Mouse (Mus musculus): ENCODE measurements around the gene Mrpl51. TPM values are rescaled to one million over a fixed set of nuclear protein-coding genes. Genes with fewer than 3 reads are reported as not detected.

The Mrpl51 gene
- polyA plus RNA-seq, 1 experiment from 2014 or later = 220 TPM

- ATAC-seq (replicated peaks; ENCODE audit: low FRiP score) = no peak
- H3K9me3 ChIP-seq (replicated peaks) = no peaks in the 10 kb centered on the region
- H3K27ac ChIP-seq = peak overlapping the region; percentile 79
- 63% methylated on average over 7 of the region's 7 CpGs for WGBS
- no peak overlapping the region for H3K4me3 ChIP-seq (replicated peaks)
- no peaks in the 10 kb centered on the region for H3K27me3 ChIP-seq
- H3K9ac ChIP-seq = peak overlapping the region; percentile 12; the same call in 1 of the 2 replicates
- H3K36me3 ChIP-seq = peaks cover 18% of the 10 kb centered on the region; the same call in 1 of the 2 replicates
- H3K4me1 ChIP-seq = peaks cover 61% of the 10 kb centered on the region
- H3K4me2 ChIP-seq = no peak overlapping the region
These were observed 42.0 kb upstream of the Mrpl51 start for GRCm38 (mm10) chr6:125149569-125149950.

- Histone ChIP-seq H3K36me3 (peaks cover 20% of the 10 kb centered on the region; the same call in 1 of the 2 replicates), H3K4me3 (replicated peaks) (no peak overlapping the region), H3K9ac (no peak overlapping the region), H3K4me1 (peaks cover 47% of the 10 kb centered on the region), H3K4me2 (no peak overlapping the region), H3K9me3 (replicated peaks) (no peaks in the 10 kb centered on the region), H3K27ac (no peak overlapping the region), H3K27me3 (no peaks in the 10 kb centered on the region)
- no peak for ATAC-seq (replicated peaks; ENCODE audit: low FRiP score)
- 78% methylated on average over 22 of the region's 22 CpGs for WGBS
These were observed 39.2 kb upstream of the Mrpl51 start for GRCm38 (mm10) chr6:125152212-125153017.

- 74% methylated on average over 5 of the region's 5 CpGs for WGBS
- Histone ChIP-seq H3K4me2 (no peak overlapping the region), H3K9me3 (replicated peaks) (no peaks in the 10 kb centered on the region), H3K36me3 (peaks cover 26% of the 10 kb centered on the region; the same call in 1 of the 2 replicates), H3K27ac (no peak overlapping the region), H3K27me3 (no peaks in the 10 kb centered on the region), H3K9ac (no peak overlapping the region), H3K4me3 (replicated peaks) (no peak overlapping the region), H3K4me1 (peaks cover 47% of the 10 kb centered on the region)
- ATAC-seq (replicated peaks; ENCODE audit: low FRiP score) = no peak
These were observed 38.6 kb upstream of the Mrpl51 start for GRCm38 (mm10) chr6:125153018-125153389.

- WGBS = 81% methylated on average over 4 of the region's 4 CpGs
These were observed 37.9 kb upstream of the Mrpl51 start for GRCm38 (mm10) chr6:125153682-125154081.

GRCm38 (mm10) chr6:125154550-125154949 is 37.1 kb upstream of the Mrpl51 start:
- H3K4me2 ChIP-seq = no peak overlapping the region
- H3K9ac ChIP-seq = no peak overlapping the region
- peaks cover 32% of the 10 kb centered on the region for H3K4me1 ChIP-seq
- no peak overlapping the region for H3K27ac ChIP-seq
- peaks cover 38% of the 10 kb centered on the region for H3K36me3 ChIP-seq
- H3K4me3 ChIP-seq (replicated peaks) = no peak overlapping the region
- H3K9me3 ChIP-seq (replicated peaks) = no peaks in the 10 kb centered on the region
- H3K27me3 ChIP-seq = no peaks in the 10 kb centered on the region
- no peak for ATAC-seq (replicated peaks; ENCODE audit: low FRiP score)

More at GRCm38 (mm10) chr6:125153682-125154081, 37.9 kb upstream of the Mrpl51 start:
- Histone ChIP-seq H3K4me1 (peaks cover 40% of the 10 kb centered on the region), H3K9ac (no peak overlapping the region), H3K27me3 (no peaks in the 10 kb centered on the region), H3K27ac (no peak overlapping the region), H3K4me3 (replicated peaks) (no peak overlapping the region), H3K4me2 (no peak overlapping the region), H3K36me3 (peaks cover 30% of the 10 kb centered on the region), H3K9me3 (replicated peaks) (no peaks in the 10 kb centered on the region)
- no peak for ATAC-seq (replicated peaks; ENCODE audit: low FRiP score)

GRCm38 (mm10) chr6:125155262-125155661 is 36.3 kb upstream of the Mrpl51 start:
- no peak overlapping the region for H3K4me3 ChIP-seq (replicated peaks)

GRCm38 (mm10) chr6:125156491-125156890 is 35.1 kb upstream of the Mrpl51 start:
- Histone ChIP-seq H3K9me3 (replicated peaks) (no peaks in the 10 kb centered on the region), H3K27ac (no peak overlapping the region), H3K4me3 (replicated peaks) (no peak overlapping the region), H3K4me2 (no peak overlapping the region), H3K4me1 (peaks cover 39% of the 10 kb centered on the region), H3K36me3 (peaks cover 52% of the 10 kb centered on the region), H3K27me3 (no peaks in the 10 kb centered on the region), H3K9ac (no peak overlapping the region)
- WGBS = 85% methylated on average over 3 of the region's 3 CpGs
- no peak for ATAC-seq (replicated peaks; ENCODE audit: low FRiP score)

More at GRCm38 (mm10) chr6:125155262-125155661, 36.3 kb upstream of the Mrpl51 start:
- Histone ChIP-seq H3K4me2 (no peak overlapping the region), H3K27ac (no peak overlapping the region), H3K9ac (no peak overlapping the region), H3K36me3 (peaks cover 45% of the 10 kb centered on the region), H3K4me1 (peaks cover 29% of the 10 kb centered on the region), H3K9me3 (replicated peaks) (no peaks in the 10 kb centered on the region), H3K27me3 (no peaks in the 10 kb centered on the region)
- ATAC-seq (replicated peaks; ENCODE audit: low FRiP score) = no peak
- 76% methylated on average over 8 of the region's 8 CpGs for WGBS

GRCm38 (mm10) chr6:125156903-125157614 is 34.5 kb upstream of the Mrpl51 start:
- H3K4me2 ChIP-seq = no peak overlapping the region
- no peaks in the 10 kb centered on the region for H3K9me3 ChIP-seq (replicated peaks)
- H3K27me3 ChIP-seq = no peaks in the 10 kb centered on the region
- WGBS = 39% methylated on average over 7 of the region's 7 CpGs
- 0 out of 2 replicates have a peak, but pooled peaks have one; percentile 13 for ATAC-seq (replicated peaks; ENCODE audit: low FRiP score)
- H3K4me1 ChIP-seq = peaks cover 43% of the 10 kb centered on the region
- H3K9ac ChIP-seq = no peak overlapping the region; the same call in 1 of the 2 replicates
- H3K36me3 ChIP-seq = peaks cover 57% of the 10 kb centered on the region
- no peak overlapping the region for H3K4me3 ChIP-seq (replicated peaks)
- peak overlapping the region; percentile 66 for H3K27ac ChIP-seq

GRCm38 (mm10) chr6:125158944-125159492 is 32.6 kb upstream of the Mrpl51 start:
- ATAC-seq (replicated peaks; ENCODE audit: low FRiP score) = no peak
- Histone ChIP-seq H3K27ac (no peak overlapping the region), H3K4me2 (no peak overlapping the region), H3K27me3 (no peaks in the 10 kb centered on the region), H3K36me3 (peaks cover 66% of the 10 kb centered on the region), H3K4me3 (replicated peaks) (no peak overlapping the region), H3K9ac (no peak overlapping the region), H3K4me1 (peaks cover 51% of the 10 kb centered on the region), H3K9me3 (replicated peaks) (no peaks in the 10 kb centered on the region)
- WGBS = 73% methylated on average over 15 of the region's 15 CpGs

- Histone ChIP-seq H3K27ac (0 out of 2 replicates have a peak overlapping the region, but pooled peaks have one; percentile 64), H3K9me3 (replicated peaks) (no peaks in the 10 kb centered on the region), H3K36me3 (peaks cover 72% of the 10 kb centered on the region), H3K4me1 (peaks cover 55% of the 10 kb centered on the region), H3K27me3 (no peaks in the 10 kb centered on the region), H3K9ac (no peak overlapping the region), H3K4me3 (replicated peaks) (no peak overlapping the region), H3K4me2 (no peak overlapping the region)
- no peak for ATAC-seq (replicated peaks; ENCODE audit: low FRiP score)
- 86% methylated on average over 7 of the region's 7 CpGs for WGBS
These were observed 31.6 kb upstream of the Mrpl51 start for GRCm38 (mm10) chr6:125159773-125160557.

- no peak overlapping the region for H3K4me2 ChIP-seq
- H3K4me3 ChIP-seq (replicated peaks) = no peak overlapping the region
- peaks cover 50% of the 10 kb centered on the region for H3K4me1 ChIP-seq
- H3K36me3 ChIP-seq = peaks cover 70% of the 10 kb centered on the region
- no peaks in the 10 kb centered on the region for H3K27me3 ChIP-seq
- WGBS = 56% methylated on average over 10 of the region's 10 CpGs
- ATAC-seq (replicated peaks; ENCODE audit: low FRiP score) = no peak
- peak overlapping the region; percentile 64; the same call in 1 of the 2 replicates for H3K27ac ChIP-seq
- H3K9me3 ChIP-seq (replicated peaks) = no peaks in the 10 kb centered on the region
- H3K9ac ChIP-seq = no peak overlapping the region
These were observed 31.1 kb upstream of the Mrpl51 start for GRCm38 (mm10) chr6:125160558-125160853.

Measured in kidney, embryonic 15.5 days (tissue).